Mouse (Mus musculus) C3H10T1/2 (cell line): ENCODE results near the gene Rfxank. TPM values are rescaled to one million over a fixed set of nuclear protein-coding genes. Genes with fewer than 3 reads are reported as not detected.

Experiments
- polyA plus RNA-seq, 2 experiments: library from polyadenylated mRNA; unstranded; fragments of >200 nt; fragmentation: generic; extraction: Trizol; gene quantifications; one replicate each; pipeline ENCODE4 v1.2.1; 2012; ENCODE audit warnings: missing spikeins in 2 of 2

Rfxank gene
- 10 to 100 TPM in 1 of 2 experiments, 1 to 10 TPM in 1; 7.9 to 19.7 TPM for polyA plus RNA-seq

DNA sequence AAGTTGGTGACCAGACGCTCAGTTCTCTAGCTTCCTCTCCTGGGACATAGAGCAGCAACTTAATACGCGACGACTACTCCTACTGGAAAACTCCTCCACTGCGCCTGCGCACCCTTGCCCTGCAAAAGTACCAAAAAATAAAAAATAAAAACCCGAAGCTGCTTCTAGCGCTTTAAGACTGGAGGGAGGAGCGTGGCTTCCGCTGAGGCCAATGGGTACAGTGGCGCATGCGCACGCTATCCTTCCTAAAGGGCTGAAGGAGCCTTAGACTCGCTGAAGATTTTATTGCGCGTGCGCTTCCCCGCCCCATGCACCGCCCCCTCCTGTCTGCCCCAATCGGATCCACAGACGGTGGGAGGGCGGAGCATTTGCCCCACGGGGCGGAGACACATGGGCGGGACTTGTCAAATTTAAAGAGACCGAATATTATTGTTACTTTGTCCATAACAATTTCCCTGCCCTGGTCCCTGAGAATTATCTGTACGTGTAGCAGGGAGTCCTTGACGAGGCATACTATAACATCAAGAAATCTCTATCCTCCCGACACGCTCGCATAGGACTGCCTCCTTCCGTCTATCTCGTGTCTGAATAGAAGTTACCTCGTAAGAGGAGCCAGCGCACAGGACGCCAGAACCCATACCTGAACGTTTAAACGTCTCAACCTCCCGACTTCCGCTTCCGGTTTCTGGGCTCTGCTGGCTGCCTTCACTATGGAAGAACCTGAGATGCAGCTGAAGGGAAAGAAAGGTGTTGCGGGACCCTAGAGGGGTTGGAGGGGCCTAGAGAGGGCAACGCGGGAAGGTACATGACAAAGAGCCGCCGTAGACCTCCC lies at the start of gene Rfxank, which contains the start of the genes Borcs8 and Mef2b:
TSS of gene Rfxank (minus strand) at position 129 of the 832 bp plus-strand sequence.
TSS of gene Borcs8 (plus strand) at position 474 of the 832 bp plus-strand sequence.
TSS of gene Mef2b (plus strand) at position 686 of the 832 bp plus-strand sequence.

DNA sequence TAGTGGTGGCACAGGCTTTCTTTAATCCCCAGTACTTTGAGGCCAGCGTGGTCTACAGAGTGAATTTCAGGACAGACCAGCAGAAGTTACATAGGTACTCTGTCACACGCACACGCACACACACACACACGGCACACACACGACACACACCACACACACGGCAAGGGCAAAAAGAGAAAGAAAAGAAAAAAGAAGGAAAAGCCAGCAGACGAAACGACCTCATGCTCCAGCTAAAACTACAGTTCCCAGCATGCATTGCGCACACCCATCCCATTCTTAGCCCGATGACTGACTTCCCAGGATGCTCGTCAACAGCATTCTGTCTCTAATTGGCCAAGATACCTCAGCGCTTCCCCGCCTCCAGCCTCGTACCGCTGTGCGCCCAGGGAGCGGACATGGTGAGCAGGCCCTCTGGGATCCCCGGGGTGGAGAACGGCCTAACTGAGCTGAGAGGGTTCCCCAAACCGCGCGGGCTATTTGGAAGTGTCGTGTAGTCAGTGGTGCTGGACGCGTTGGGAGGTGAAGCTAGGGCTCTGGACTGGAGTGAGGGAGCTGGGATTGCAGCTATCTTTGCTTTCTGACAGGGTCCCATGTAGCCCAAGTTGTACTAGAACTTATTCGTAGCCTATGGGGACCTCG lies 33.2 kb upstream of the Rfxank start, which contains the start of gene Tmem161a:
TSS of gene Tmem161a (plus strand) at position 314 of the 639 bp plus-strand sequence.

DNA sequence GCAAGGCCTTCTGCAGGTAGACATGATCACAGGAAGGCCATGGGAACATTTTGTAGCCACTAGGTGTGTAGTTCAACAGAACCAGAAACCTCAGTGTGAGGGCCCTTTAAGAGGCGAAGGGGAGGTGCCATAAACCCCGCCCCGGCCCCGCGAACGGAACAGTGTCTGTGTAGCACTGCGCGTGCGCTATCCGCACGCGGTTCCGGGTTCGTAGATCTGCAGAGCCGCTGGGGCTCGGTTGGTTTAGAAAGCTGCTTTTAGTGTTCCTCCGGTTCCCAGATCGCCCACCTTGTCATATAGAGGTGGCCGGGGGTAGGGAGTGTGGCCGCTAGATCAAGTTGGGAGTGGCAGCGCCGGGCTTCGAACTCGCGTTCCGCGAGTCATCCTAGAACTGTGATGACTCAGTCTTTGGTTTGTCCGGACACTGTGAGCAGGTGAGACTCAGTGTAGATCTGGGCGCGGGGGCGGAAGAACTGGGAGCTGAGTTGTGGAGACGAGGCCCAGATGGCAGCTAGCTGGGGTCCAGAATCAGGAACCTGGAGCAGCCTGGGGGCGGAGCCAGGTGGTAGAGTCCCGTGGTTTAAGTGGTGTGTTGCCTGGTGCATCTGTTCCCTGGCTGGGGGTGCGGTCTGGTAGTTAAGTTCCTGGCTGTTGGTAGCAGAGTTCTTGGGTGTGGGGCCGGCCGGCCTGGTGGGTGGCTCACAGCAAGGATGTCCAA lies 7.6 kb downstream of the Rfxank start, which contains the start of gene Nr2c2ap:
TSS of gene Nr2c2ap (plus strand) at position 168 of the 718 bp plus-strand sequence.

DNA sequence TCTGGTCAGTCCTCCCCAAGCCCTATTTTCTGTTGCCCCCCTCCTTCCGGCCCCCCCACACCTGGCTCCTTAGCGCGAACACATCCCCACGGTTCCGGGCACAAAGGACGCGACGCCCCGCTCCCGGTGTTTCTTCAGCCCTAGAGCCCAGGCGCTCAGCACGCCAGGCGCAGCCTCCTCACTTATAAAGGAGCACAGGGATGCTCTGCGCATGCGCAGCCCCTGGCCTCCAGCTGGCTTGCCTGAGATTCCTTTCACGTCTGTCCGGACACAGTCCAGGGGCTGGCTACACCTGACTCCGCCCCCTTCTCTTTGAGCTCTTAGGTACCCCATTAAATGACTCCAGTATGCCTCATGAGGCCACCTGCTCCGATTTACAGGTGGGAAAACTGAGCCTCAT lies 18.3 kb downstream of the Rfxank start, which contains the start of gene Ncan:
TSS of gene Ncan (minus strand) at position 207 of the 400 bp plus-strand sequence.

DNA sequence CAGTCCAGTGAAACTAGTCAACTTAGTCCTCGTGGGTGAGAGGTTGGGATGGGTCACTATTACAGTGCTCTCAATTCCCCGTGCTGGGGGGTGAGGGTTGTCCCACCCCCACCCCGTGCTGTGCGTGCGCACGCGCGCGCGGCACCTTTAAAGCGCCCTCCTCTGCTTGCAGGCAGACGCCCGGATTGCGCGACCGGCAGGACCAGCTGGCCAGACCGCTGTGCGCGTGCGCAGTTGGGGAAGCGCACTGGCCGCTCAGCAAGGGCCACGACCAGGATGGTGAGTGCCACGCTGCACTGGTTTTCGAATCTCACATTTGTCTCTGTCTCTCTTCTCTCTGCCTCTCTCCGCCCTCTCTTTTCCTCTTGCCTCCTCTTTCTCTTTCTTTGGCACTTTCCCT lies 55.7 kb downstream of the Rfxank start, which contains the start of gene Hapln4:
TSS of gene Hapln4 (plus strand) at position 173 of the 400 bp plus-strand sequence.

Other genes with a start within 250 kb of the Rfxank start
- under 1 TPM; 0.13 to 0.72 TPM for gene Tssk6, start 237.0 kb downstream of the Rfxank start, polyA plus RNA-seq
- 100 to 1,000 TPM; 233 to 235 TPM for gene Ndufa13, start 236.6 kb downstream of the Rfxank start, polyA plus RNA-seq
- 10 to 100 TPM in 1 of 2 experiments, 1 to 10 TPM in 1; 8.5 to 22.4 TPM for gene Yjefn3, start 236.4 kb downstream of the Rfxank start, polyA plus RNA-seq
- gene Gatad2a, start 142.8 kb downstream of the Rfxank start, polyA plus RNA-seq, result 10 to 100 TPM; 18.8 to 24.7 TPM
- 10 to 100 TPM in 1 of 2 experiments, 1 to 10 TPM in 1; 8.4 to 34.1 TPM for gene Mau2, start 96.4 kb downstream of the Rfxank start, polyA plus RNA-seq
- 10 to 100 TPM; 24.7 to 34.4 TPM for gene Sugp1, start 96.3 kb downstream of the Rfxank start, polyA plus RNA-seq
- gene Tm6sf2, start 66.2 kb downstream of the Rfxank start, polyA plus RNA-seq, result 1 to 10 TPM in 1 of 2 experiments, under 1 TPM in 1; 0.15 to 1.4 TPM
- 1 to 10 TPM in 1 of 2 experiments, under 1 TPM in 1; 0.66 to 1.2 TPM for gene Hapln4, start 55.7 kb downstream of the Rfxank start, polyA plus RNA-seq
- gene Ncan, start 18.3 kb downstream of the Rfxank start, polyA plus RNA-seq, result under 1 TPM; under 0.01 to 0.06 TPM
- 10 to 100 TPM; 28.9 to 68.0 TPM for gene Nr2c2ap, start 7.8 kb downstream of the Rfxank start, polyA plus RNA-seq
- gene Borcs8, start 345 bp upstream of the Rfxank start, polyA plus RNA-seq, result 10 to 100 TPM; 44.4 to 92.4 TPM
- under 1 TPM; 0.19 to 0.79 TPM for gene Mef2b, start 557 bp upstream of the Rfxank start, polyA plus RNA-seq
- 10 to 100 TPM; 20.8 to 81.8 TPM for gene Tmem161a, start 33.2 kb upstream of the Rfxank start, polyA plus RNA-seq
- 10 to 100 TPM in 1 of 2 experiments, under 1 TPM in 1; 0.89 to 18.9 TPM for gene Slc25a42, start 73.2 kb upstream of the Rfxank start, polyA plus RNA-seq
- 10 to 100 TPM in 1 of 2 experiments, 1 to 10 TPM in 1; 10.0 to 33.2 TPM for gene Sugp2, start 95.1 kb upstream of the Rfxank start, polyA plus RNA-seq
- 10 to 100 TPM; 33.5 to 33.9 TPM for gene Armc6, start 95.3 kb upstream of the Rfxank start, polyA plus RNA-seq
- 10 to 100 TPM; 28.6 to 58.1 TPM for gene Homer3, start 143.7 kb upstream of the Rfxank start, polyA plus RNA-seq
- gene Ddx49, start 163.3 kb upstream of the Rfxank start, polyA plus RNA-seq, result 10 to 100 TPM; 61.1 to 69.1 TPM
- gene Cope, start 163.4 kb upstream of the Rfxank start, polyA plus RNA-seq, result 100 to 1,000 TPM; 192 to 229 TPM
- gene Cers1, start 176.6 kb upstream of the Rfxank start, polyA plus RNA-seq, result 1 to 10 TPM in 1 of 2 experiments, under 1 TPM in 1; 0.94 to 8.5 TPM
- 1 to 10 TPM; 1.5 to 8.3 TPM for gene Gdf1, start 190.7 kb upstream of the Rfxank start, polyA plus RNA-seq
- 10 to 100 TPM in 1 of 2 experiments, 1 to 10 TPM in 1; 9.7 to 46.9 TPM for gene Upf1, start 214.1 kb upstream of the Rfxank start, polyA plus RNA-seq
- 1 to 10 TPM in 1 of 2 experiments, under 1 TPM in 1; 0.02 to 2.4 TPM for gene Comp, start 234.4 kb upstream of the Rfxank start, polyA plus RNA-seq